Mouse (Mus musculus) C2C12 (cell line): Measurements from ENCODE around the gene Arhgap8. TPM values are rescaled to one million over a fixed set of nuclear protein-coding genes. Genes with fewer than 3 reads are reported as not detected.
"Not testable (repeated sequence)": the region's sequence is repeated elsewhere in the genome, so short reads cannot be mapped to it uniquely, and the experiment has no call there.

Source experiments
- H3K27me3 ChIP-seq: one replicate; pipeline ENCODE4 v1.6.1; 2011; ENCODE audit not compliant: control insufficient read depth, insufficient read depth, insufficient read length
- H3K36me3 ChIP-seq: one replicate; pipeline ENCODE4 v1.6.1; 2011; ENCODE audit not compliant: control insufficient read depth, insufficient read depth
- H3K4me3 ChIP-seq: one replicate; pipeline ENCODE4 v1.5.1; 2011; ENCODE audit warnings: mild to moderate bottlenecking, control low read depth; ENCODE audit not compliant: poor library complexity, insufficient read depth, severe bottlenecking
- H3K79me2 ChIP-seq: one replicate; pipeline ENCODE4 v1.6.1; 2011; ENCODE audit not compliant: control insufficient read depth, insufficient read depth
- H3K79me3 ChIP-seq: one replicate; pipeline ENCODE4 v1.6.1; 2011; ENCODE audit warnings: low read depth, control low read depth
- H3ac ChIP-seq: one replicate; pipeline ENCODE3; 2011; ENCODE audit warnings: low read depth; ENCODE audit not compliant: control insufficient read depth, insufficient read length
- CEBPB ChIP-seq: IDR thresholded peaks from one replicate; pipeline ENCODE4 v1.6.1; 2011; ENCODE audit warnings: low read depth, mild to moderate bottlenecking, control low read depth, moderate library complexity
- CTCF ChIP-seq: IDR thresholded peaks from one replicate; pipeline ENCODE4 v1.5.1; 2011; ENCODE audit not compliant: control insufficient read depth, insufficient read depth, insufficient read length
- FOSL1 ChIP-seq: IDR thresholded peaks from one replicate; pipeline ENCODE4 v1.8.0; 2011; ENCODE audit warnings: mild to moderate bottlenecking, low read length; ENCODE audit not compliant: poor library complexity, insufficient read depth, severe bottlenecking
- MAX ChIP-seq: IDR thresholded peaks from one replicate; pipeline ENCODE4 v1.6.1; 2011; ENCODE audit warnings: mild to moderate bottlenecking, control low read depth
- MYOD1 ChIP-seq: IDR thresholded peaks from one replicate; pipeline ENCODE4 v1.6.1; 2011; ENCODE audit warnings: low read depth; ENCODE audit not compliant: control insufficient read depth, insufficient read length
- MYOG ChIP-seq: IDR thresholded peaks from one replicate; pipeline ENCODE4 v1.6.1; 2011; ENCODE audit not compliant: control insufficient read depth, insufficient read length; ENCODE audit errors: extremely low read depth
- USF1 ChIP-seq: IDR thresholded peaks from one replicate; pipeline ENCODE4 v1.6.1; 2011; ENCODE audit warnings: low read depth, mild to moderate bottlenecking, control low read depth, moderate library complexity
- polyA plus RNA-seq: library from polyadenylated mRNA; unstranded; fragments of >200 nt; fragmentation: generic; extraction: Trizol; gene quantifications from one replicate; pipeline ENCODE4 v1.2.1, GENCODE M21; 2012; ENCODE audit warnings: missing spikeins

Arhgap8 gene
- polyA plus RNA-seq, 1 experiment: not detected

- H3ac ChIP-seq: peak overlapping the region; percentile 28
- no peaks in the 10 kb centered on the region for H3K36me3 ChIP-seq
- H3K79me3 ChIP-seq: no peaks in the 10 kb centered on the region
- no peaks in the 10 kb centered on the region for H3K27me3 ChIP-seq
- H3K79me2 ChIP-seq: no peaks in the 10 kb centered on the region
- H3K4me3 ChIP-seq: no peak overlapping the region
- peak; percentile 26 for TF ChIP-seq MYOD1
- peak; percentile 82 for TF ChIP-seq MAX
- no peak for TF ChIP-seq CTCF
- TF ChIP-seq CEBPB: peak; percentile 28
- TF ChIP-seq MYOG: no peak
Measured at GRCm38 (mm10) chr15:84714730-84715129, 5.1 kb upstream of the Arhgap8 start.

DNA sequence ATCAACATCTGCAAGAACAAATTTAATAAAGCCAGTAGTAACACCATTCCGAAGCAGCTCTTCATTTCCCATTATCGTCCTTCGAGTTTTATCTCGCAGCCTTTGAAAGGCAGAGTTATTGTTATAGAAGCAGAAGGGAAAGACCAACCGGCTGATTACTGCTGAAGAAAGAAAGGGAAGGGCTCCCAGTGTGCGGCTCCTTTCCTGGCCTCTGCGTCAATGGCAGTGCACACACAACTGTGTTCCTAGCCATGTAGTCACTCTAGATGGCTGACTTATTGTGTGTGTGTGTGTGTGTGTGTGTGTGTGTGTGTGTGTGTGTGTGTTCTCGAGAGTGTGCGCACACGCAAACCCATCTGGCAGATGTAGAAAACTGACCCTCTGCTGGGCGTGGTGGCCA is 4.7 kb upstream of the Arhgap8 start:
- H3K36me3 ChIP-seq: no peaks in the 10 kb centered on the region
- no peak overlapping the region for H3K4me3 ChIP-seq
- no peaks in the 10 kb centered on the region for H3K27me3 ChIP-seq
- H3K79me3 ChIP-seq: no peaks in the 10 kb centered on the region
- no peak for TF ChIP-seq MYOG
- no peak for TF ChIP-seq MYOD1
- no peaks in the 10 kb centered on the region for H3K79me2 ChIP-seq
- peak overlapping the region; percentile 16 for H3ac ChIP-seq

GRCm38 (mm10) chr15:84717570-84718270 is 2.1 kb upstream of the Arhgap8 start:
- not testable (repeated sequence) for H3K4me3 ChIP-seq, H3K79me2 ChIP-seq, H3ac ChIP-seq, H3K36me3 ChIP-seq, H3K27me3 ChIP-seq, H3K79me3 ChIP-seq

GRCm38 (mm10) chr15:84718785-84719184 is 1.1 kb upstream of the Arhgap8 start:
- TF ChIP-seq MAX (no peak), FOSL1 (no peak), CEBPB (no peak), MYOG (no peak)
- H3ac ChIP-seq: no peak overlapping the region
- H3K79me3 ChIP-seq: no peaks in the 10 kb centered on the region
- H3K79me2 ChIP-seq: no peaks in the 10 kb centered on the region
- H3K27me3 ChIP-seq: no peaks in the 10 kb centered on the region
- no peaks in the 10 kb centered on the region for H3K36me3 ChIP-seq
- no peak overlapping the region for H3K4me3 ChIP-seq

DNA sequence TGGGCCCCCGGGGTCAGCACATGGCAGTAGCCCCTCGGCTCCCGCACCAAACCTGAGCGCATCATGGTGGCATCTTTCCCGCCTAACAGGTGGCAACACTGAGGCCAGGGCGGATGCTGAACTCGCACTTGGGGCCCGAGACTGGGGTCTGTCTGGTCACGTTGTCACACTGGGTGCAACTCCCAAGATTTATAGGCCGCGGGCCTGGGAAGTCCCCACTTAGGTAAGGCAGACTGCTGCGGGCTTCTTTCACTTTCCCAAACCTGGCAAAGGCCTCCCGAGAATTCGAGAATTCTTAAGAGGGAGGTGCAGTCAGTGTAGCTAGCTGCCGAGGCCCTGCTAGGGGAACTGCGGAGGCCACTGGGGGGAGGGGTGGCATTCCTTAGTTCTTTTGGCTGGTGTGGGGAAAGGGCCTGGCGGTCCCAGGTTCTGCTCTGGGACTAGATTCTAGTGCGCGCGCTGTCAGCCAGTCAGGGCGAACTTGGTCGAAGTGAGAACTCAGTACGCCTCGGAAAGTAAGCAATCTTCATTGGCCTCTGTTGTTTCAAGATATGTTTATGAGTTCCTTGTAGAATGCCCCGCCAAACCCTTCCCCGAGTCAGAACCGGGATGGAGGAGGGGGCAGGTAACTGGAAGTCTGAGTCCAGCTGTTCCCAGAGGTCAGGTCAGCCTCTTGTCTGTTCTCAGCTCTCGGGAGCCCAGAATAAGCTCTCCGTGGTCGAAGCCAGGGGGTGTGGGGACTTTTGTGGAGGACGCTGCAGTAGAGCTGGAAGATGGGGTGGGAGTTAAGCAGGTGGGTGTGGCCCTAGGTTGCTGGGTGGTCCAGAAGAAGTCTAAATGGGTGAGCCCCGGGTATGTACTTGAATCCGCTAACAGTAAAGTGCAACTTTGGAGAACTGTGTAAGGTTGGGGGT is 696 bp downstream of the Arhgap8 start:
- H3K36me3 ChIP-seq: no peaks in the 10 kb centered on the region
- no peaks in the 10 kb centered on the region for H3K79me2 ChIP-seq
- H3K79me3 ChIP-seq: no peaks in the 10 kb centered on the region
- H3ac ChIP-seq: no peak overlapping the region
- TF ChIP-seq MAX (no peak), CEBPB (no peak), FOSL1 (no peak), CTCF (no peak), MYOD1 (no peak), MYOG (no peak), USF1 (no peak)
- no peak overlapping the region for H3K4me3 ChIP-seq
- H3K27me3 ChIP-seq: no peaks in the 10 kb centered on the region

DNA sequence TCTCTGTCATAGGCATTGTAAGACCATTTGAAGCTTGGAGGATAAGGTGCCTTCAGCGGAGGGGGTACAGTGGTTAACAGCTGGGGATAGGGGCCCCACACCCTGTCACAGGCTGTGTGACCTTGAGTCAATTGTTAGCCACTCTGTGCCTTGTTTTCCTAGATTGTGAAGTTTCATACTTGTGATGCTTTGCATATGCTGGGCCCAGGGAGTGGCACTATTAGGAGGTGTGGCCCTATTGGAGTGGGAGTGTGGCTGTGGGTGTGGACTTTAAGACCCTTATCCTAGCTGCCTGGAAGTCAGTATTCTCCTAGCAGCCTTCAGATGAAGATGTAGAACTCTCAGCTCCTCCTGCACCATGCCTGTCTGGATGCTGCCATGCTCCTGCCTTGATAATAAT is 3.8 kb downstream of the Arhgap8 start:
- H3ac ChIP-seq, H3K27me3 ChIP-seq, H3K36me3 ChIP-seq, H3K4me3 ChIP-seq, H3K79me2 ChIP-seq, H3K79me3 ChIP-seq: not testable (repeated sequence)

DNA sequence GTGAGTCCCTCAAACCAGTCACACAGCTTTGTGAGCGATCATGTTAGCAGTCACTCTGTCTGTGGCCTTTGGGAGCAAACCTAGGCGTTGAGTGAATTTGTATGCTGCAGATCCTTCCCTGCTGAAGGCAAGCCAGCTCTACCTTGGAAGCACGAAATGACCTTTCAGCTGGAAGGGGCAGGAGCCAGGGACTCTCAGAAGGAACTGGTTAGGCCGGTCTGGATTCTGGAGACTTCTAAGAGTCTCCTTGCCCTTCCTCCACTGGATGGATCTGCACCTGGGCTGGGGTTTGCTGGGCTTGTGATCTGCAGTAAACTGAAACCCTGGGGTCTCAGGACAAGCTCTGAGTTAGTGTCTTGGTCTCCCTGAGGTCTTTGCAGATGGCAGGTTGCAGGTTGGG is 4.3 kb downstream of the Arhgap8 start:
- Histone ChIP-seq H3K4me3 (no peak overlapping the region), H3K79me3 (no peaks in the 10 kb centered on the region), H3ac (no peak overlapping the region), H3K27me3 (peaks cover 5% of the 10 kb centered on the region), H3K79me2 (no peaks in the 10 kb centered on the region), H3K36me3 (no peaks in the 10 kb centered on the region)
- TF ChIP-seq MYOG: no peak
